Mouse (Mus musculus) kidney, adult 18-20 months (tissue): ENCODE results near the gene Plppr4.

Experiments
- DNase-seq: peaks from one replicate; pipeline ENCODE4 v3.0.0; 2021

Plppr4 gene

DNA sequence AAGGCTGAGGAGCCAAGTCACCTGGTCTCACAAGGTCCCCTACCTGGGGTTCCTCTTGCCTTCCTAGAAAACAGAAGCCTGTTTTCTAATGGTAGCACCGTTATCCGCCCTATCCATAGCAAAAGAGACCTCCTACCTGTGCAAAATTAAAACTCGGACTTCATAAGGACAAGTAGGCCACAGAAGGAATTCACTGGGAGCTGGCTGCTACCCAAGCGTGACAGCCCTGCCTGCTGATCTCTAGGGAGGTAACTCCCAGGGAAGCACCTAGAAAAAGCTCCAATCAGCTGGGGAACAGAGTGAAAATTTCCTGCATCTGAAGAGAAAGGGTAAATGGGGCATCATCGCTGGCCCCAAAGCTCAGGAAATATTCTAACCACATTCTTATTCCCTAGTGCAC, at the start of gene Plppr4:
Gene Plppr4 (minus strand): TSS at position 349 of the 400 bp plus-strand sequence.
- peak; percentile 50 for DNase-seq

DNA sequence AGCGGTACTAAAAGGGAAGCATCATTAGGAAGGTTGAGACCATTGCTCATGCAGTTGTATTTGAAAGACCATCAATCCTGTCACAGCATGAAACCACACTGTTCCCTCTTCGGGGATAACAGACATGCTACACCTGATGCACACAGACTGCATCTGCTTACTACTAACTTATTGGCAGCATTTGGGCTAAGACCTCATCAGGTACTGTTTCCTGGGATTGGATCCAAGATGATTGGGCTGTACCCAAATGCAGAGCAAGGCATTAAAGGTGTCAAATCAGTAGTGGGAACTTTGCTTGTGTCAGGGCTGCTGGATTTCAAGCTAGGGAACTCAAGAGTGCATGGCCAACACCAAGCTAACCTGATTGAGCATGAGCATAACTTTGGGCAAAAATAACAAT, 45.1 kb upstream of the Plppr4 start:
- no peak for DNase-seq

GRCm38 (mm10) chr3:117403740-117404139, 43.1 kb upstream of the Plppr4 start:
- no peak for DNase-seq

DNA sequence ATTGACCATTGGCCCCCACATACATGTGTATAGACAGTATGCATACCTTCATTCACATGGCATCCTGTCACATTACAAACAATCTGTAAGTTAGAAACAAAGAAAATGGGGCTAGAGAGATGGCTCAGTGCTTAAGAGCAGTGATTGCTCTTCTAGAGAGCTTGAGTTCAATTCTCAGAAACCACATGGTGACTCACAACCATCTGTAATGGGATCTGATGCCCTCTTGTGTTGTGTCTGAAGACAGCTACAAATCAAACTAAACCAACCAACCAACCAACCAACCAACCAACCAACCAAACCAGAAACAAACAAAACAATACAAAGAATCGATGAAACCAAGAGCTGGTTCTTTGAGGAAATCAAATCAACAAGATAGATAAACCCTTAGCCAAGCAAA, 5.4 kb upstream of the Plppr4 start:
- no peak for DNase-seq

- DNase-seq = peak; percentile 57
Observed at GRCm38 (mm10) chr3:117359686-117360521, 772 bp downstream of the Plppr4 start.

DNA sequence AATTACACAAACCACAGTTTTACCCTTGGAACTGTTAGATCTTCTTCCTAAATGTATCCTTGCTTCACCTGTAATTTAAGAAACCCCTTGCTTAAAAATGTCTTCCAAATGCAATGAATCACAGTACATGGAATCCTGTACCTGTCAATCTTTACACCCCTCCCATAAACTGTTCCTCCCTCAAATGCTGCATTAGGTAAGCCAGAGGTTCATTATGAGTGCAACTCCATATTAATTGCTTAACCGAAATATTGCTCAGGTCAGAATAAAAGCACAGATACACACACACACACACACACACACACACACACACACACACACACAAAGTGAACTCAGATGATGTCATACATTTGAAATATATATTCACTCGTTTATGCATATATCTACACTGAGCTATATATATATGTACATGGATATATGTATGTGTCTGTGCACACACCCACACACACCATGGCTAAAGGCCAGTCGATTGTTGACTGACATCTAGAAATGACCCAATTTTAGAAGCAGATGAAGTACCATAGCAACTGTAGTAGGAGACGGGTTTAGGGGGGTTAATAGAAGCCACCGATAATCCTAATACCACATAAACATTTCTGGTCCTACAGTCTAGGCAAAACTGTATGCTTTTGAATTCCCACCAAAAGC, 1.6 kb downstream of the Plppr4 start:
- no peak for DNase-seq

DNA sequence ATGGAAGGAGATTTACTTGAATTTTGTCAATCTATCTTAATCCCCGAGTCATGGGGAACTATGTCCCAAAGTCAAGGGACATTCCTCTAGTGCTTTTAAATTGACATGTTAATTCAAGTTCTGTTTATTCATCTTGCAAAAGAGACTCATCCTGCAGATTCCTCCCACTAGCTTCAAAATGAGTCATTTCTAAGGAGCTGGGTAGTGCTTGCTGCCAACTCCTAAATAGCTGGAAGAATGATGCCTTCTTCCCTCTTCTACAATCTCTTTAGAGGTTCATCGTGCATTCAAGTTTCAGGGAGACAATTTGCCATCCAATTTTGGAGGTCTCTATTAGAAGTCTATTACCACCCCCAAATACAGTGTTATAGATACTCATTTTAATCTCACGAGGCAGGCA, 3.3 kb downstream of the Plppr4 start:
- no peak for DNase-seq

- no peak for DNase-seq
Observed at GRCm38 (mm10) chr3:117353940-117354339, 6.7 kb downstream of the Plppr4 start.

GRCm38 (mm10) chr3:117346351-117346750, 14.3 kb downstream of the Plppr4 start:
- no peak for DNase-seq

DNA sequence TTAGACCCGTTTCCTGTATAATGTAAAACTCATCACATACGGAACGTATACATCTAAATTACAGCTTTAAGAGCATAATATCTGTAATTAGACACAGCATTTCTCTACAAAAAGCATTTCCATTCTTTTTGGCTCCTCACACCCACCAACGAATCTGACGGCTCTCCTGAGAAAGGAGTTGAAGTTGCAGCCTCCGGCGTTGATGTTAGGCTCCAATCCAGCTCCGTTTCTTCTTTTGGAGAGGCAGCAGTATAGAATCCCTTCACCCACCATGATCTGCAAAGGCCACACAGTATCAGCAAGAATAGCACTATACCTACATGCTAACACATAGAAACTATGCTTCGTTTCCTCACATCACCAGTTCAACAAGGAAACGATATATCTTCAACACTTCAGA, 29.2 kb downstream of the Plppr4 start:
- no peak for DNase-seq

DNA sequence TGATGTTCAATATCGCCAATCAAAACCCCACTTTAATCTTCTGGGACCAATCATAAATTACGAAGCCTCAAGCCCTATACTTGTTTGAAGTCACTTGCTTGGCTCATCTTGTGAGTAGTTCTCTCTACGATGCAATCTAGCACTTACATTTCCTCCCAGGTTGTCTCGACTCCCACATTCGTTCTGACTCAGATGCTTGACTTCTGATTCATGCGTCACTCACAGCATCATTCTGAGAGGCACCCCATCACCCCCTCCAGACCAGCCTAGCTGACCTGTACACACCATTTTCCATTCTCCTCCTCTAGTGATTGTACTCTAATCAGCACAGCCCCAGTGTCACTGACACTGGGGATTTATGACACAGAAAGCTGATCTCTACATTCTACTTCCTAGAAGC, 31.2 kb downstream of the Plppr4 start:
- DNase-seq = no peak

DNA sequence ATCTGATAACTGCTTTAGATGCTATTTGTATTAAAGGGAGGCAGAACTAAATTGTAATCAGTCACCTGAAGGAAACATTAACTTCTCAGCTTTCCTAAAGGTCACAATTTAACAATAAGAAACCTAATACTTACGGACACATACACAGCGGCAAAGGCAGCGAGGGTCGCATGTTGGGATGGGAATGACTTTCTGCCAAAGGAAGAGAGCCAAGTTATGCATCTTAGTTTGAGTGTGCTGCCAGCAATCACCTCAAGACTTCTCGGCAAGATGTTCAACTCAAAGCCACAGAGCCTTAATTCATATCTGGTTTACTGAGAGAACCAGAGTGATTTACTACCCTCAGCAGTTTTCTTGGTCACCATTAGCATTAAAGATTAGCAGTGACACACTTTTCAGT, 34.1 kb downstream of the Plppr4 start:
- no peak for DNase-seq

- DNase-seq = no peak
Observed at GRCm38 (mm10) chr3:117319671-117320070, 41.0 kb downstream of the Plppr4 start.

GRCm38 (mm10) chr3:117313339-117313738, 47.3 kb downstream of the Plppr4 start:
- no peak for DNase-seq

DNA sequence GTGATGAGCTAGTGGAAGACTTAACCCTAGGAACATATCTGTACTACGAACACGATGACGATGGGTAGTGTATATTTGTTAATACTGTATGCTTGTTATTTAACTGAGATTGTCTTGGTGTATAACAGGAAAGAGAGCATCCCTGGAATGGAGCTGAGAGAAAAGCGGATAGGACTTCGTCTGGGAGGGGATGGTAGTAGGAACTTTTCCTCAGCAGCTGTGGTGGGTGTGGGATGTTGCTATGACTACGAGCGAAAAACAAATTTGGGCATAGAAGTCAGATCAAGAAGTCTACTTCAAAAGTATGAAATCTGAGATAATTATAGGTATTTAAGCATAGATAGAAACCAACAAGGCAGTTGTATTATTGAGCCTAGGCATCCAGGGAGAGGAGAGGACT, 48.6 kb downstream of the Plppr4 start:
- DNase-seq = no peak

DNA sequence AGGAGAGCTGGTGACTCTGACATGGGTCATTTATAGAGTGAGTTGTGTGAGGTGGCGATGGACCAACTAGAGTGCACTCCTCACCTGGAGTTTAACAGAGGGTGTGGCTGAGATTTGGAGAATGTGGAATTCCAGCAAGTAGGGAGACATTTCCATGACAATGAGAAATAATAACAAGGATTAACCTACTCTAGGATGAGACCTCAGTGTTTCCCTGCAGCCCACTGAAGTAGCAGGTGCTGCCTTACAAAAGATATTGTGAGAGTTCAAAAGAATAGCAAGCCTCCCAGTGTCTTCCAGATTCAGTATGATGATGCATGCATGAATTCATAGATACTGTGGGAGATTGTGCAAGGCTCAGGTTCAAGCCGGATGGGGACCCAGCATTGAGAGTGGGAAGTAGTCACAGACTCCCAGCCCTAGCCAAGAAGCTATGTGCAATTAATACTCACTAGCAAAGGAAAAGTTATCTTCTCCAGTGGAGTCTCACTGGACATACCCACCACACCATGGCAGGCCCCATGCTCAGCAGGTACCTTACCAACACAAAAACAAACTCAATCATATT, 49.8 kb downstream of the Plppr4 start:
- no peak for DNase-seq

GRCm38 (mm10) chr3:117309580-117309910, 51.1 kb downstream of the Plppr4 start:
- no peak for DNase-seq

DNA sequence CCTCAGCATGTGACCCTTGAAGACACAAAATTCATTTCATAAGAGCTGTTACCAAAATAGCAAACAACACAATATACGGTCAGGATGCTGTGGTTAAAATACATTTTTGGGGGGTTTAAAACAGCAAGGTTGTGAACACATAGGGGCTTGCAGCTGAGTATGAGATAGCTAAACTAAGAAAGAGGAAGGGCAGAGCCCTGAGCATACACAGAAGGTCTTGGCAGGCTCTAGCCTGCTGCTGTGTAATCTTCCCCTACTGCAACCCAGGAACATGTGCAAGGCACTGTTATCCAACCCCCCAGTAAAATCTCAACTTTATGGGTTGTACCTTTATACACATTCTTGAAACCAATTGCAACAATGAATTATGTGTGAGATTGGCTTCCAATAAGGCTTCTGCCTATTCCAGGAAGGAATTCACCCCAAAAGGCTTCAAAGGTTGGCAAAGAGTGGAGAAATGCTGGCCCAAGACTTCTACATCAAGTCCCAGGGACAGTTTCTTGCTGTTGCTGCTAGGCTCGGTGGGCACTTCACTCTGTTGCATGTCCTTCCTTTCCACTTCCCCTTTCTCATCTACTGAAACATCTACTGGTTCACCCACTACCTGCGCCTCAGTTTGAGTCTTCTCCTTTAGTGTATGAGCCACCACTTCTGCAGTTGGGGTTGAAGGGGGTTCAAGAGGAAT, 51.6 kb downstream of the Plppr4 start:
- DNase-seq = no peak

DNA sequence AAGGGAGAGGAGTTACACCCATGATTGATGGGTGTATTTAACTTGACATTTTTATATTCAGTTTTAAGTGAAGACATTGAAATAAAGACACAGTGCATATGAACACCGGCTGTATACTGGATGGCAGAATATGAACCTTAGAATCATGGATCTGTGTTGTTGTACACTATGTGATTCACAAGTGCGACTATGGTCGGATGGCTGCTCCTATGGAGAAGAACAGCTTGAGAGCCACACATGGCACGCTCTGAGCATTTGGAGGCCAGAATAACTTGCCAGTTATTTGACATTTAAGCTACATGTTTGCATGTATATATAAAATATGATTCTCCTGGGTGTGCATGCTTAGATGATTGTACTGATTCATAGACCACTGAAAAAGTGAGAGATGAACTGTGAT, 53.1 kb downstream of the Plppr4 start:
- no peak for DNase-seq

GRCm38 (mm10) chr3:117304037-117304436, 56.6 kb downstream of the Plppr4 start:
- DNase-seq = no peak

GRCm38 (mm10) chr3:117300735-117301271, 59.9 kb downstream of the Plppr4 start:
- no peak for DNase-seq

DNA sequence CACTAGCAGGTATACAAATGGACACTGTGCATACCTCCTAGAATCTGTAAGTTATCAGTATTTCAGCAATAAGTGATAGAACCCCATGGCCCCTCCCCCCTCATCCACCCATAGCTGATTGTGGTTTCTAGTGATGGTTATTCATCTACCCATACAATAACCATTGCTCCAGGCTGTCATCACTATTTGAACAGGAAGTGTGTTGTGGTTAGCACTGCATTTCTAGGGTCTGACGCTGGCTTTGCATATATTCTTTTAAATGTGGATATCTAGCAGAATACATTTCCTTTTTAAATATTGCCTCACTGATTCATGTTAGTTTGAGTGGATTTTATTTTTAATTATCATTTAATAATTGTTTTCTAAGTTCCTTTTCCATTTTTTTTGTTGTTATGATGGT, 62.9 kb downstream of the Plppr4 start:
- DNase-seq = no peak

GRCm38 (mm10) chr3:117294308-117294925, 66.3 kb downstream of the Plppr4 start:
- DNase-seq = no peak
